Mouse (Mus musculus) CD4-positive, CD25-positive, alpha-beta regulatory T cell, adult 4 months (primary cell): Measurements from ENCODE around the gene Anks1. TPM values are rescaled to one million over a fixed set of nuclear protein-coding genes. Genes with fewer than 3 reads are reported as not detected.
"Not testable (repeated sequence)": the region's sequence is repeated elsewhere in the genome, so short reads cannot be mapped to it uniquely, and the experiment has no call there.

Source experiments
- ATAC-seq: one replicate; pipeline ENCODE4 v1.8.0; 2017
- polyA plus RNA-seq, 2 experiments: library from polyadenylated mRNA; unstranded; fragments of 100-300 nt; shearing (Covaris generic); gene quantifications; one replicate each; pipeline ENCODE4 v1.2.1; 2017

Anks1 gene
- polyA plus RNA-seq, 2 experiments from 2014 or later: 3.7 to 4.7 TPM

GRCm38 (mm10) chr17:27968033-27968750 is 59.1 kb downstream of the Anks1 start:
- ATAC-seq: no peak

GRCm38 (mm10) chr17:27968903-27969302 is 59.8 kb downstream of the Anks1 start:
- no peak for ATAC-seq

GRCm38 (mm10) chr17:27969365-27969764 is 60.3 kb downstream of the Anks1 start:
- ATAC-seq: no peak

GRCm38 (mm10) chr17:27969896-27970295 is 60.8 kb downstream of the Anks1 start:
- no peak for ATAC-seq

- ATAC-seq: no peak
These were observed 61.2 kb downstream of the Anks1 start for GRCm38 (mm10) chr17:27970305-27970704.

- ATAC-seq: no peak
These were observed 62.4 kb downstream of the Anks1 start for GRCm38 (mm10) chr17:27971496-27971895.

GRCm38 (mm10) chr17:27973337-27973736 is 64.2 kb downstream of the Anks1 start:
- ATAC-seq: no peak

GRCm38 (mm10) chr17:27976266-27976665 is 67.2 kb downstream of the Anks1 start:
- ATAC-seq: no peak

GRCm38 (mm10) chr17:27977008-27977636 is 68.0 kb downstream of the Anks1 start:
- ATAC-seq: no peak

- no peak for ATAC-seq
These were observed 71.4 kb downstream of the Anks1 start for GRCm38 (mm10) chr17:27980391-27980955.

GRCm38 (mm10) chr17:27981451-27982069 is 72.5 kb downstream of the Anks1 start:
- ATAC-seq: no peak

GRCm38 (mm10) chr17:27982070-27982457 is 73.0 kb downstream of the Anks1 start:
- not testable (repeated sequence) for ATAC-seq

- ATAC-seq: no peak
These were observed 73.7 kb downstream of the Anks1 start for GRCm38 (mm10) chr17:27982712-27983266.

- ATAC-seq: no peak
These were observed 75.3 kb downstream of the Anks1 start for GRCm38 (mm10) chr17:27984421-27984820.

GRCm38 (mm10) chr17:27986106-27986505 is 77.0 kb downstream of the Anks1 start:
- no peak for ATAC-seq

- peak; percentile 62 for ATAC-seq
These were observed 80.9 kb downstream of the Anks1 start for GRCm38 (mm10) chr17:27989807-27990542.

- no peak for ATAC-seq
These were observed 85.2 kb downstream of the Anks1 start for GRCm38 (mm10) chr17:27994001-27994944.

GRCm38 (mm10) chr17:27996320-27996719 is 87.2 kb downstream of the Anks1 start:
- ATAC-seq: no peak

- ATAC-seq: peak; percentile 80
These were observed 88.1 kb downstream of the Anks1 start for GRCm38 (mm10) chr17:27997212-27997611.

- not testable (repeated sequence) for ATAC-seq
These were observed 90.7 kb downstream of the Anks1 start for GRCm38 (mm10) chr17:27999683-28000273.

GRCm38 (mm10) chr17:28000389-28000788 is 91.3 kb downstream of the Anks1 start:
- no peak for ATAC-seq
